Mouse (Mus musculus): Measurements from ENCODE around the gene Adm2. TPM values are rescaled to one million over a fixed set of nuclear protein-coding genes. Genes with fewer than 3 reads are reported as not detected.

Adm2 gene
- total RNA-seq, 2 experiments from 2014 or later = not detected

DNA sequence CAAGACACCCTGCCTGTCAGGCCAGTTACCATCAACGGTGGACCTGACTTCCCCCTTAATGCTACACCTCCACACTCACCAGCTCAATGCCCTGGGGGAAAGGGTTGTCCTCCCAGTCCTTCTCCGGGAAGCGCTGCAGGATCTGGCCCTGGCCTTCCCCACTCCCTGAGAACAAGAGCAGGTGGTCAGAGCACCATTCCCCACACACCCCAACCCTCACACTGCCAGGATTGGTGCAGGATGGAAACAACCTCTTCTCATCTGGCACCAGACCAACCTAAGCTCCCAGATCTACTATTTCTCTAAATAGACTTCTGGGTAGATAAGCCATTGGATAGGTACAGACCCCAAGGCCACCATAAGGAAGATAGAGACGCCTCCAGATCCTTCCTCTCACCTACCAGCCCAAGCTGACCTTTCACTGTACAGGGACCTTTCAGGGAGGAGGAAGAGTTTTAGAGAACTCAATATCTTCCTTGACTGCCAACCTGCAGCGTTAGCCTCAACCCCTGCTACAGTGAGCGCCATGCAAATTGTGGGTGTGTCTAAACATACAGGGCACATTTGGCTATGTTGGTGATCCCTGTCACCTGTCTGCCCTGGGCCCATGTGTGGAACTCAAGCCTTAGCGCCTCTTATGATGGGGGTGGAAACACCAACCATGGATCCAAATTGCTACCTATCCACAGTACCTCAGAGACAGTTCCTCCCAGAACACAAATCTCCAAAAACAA, 13.9 kb upstream of the Adm2 start:
- intact Hi-C loops (cut with DNase I) = no loop called here
- no peak for DNase-seq (ENCODE audit: low spot score)

DNA sequence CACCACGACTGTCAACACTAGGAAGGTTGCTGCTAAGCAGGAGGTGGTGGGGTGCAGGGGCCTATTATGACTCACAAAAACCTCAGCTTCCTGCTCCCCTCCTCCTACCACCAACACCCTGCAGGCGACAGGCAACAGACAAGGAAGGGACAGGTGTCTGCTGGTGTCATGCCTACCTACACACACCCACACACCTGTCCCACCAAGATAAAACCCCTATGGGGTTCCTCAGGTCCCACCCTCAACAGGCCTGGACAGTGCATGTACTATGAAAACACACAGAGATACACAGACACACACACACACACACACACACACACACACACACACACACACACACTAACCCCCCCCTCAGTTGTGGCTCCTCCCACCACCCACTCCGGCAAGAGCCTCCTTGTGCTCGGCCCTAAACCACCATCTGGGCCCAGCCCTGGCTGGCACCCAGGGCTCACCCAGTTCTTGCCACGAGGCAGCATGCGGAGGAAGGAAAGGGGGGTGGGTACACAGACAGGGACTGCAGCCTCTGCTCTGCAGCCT, 12.5 kb upstream of the Adm2 start:
- intact Hi-C loops (cut with DNase I) = no loop called here
- no peak for DNase-seq (ENCODE audit: low spot score)

DNA sequence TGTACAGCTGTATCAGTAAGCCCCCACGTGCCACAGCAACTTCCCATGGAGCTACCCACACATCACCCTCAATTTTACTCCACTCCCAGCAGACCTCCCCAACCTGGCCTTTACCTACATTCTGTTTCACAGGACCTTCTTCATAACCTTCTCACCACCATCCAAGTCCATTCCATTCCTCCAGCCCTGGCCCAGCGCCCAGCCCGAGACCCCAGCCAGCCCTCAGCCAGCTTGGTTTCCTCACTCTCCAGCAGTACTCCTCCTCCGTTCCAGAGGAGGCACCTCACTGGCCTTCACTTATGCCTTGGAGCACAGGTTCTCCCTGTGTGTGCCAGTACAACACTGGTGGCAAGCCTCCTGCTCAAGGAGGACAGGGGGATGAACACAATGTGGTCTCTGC, 9.2 kb upstream of the Adm2 start:
- intact Hi-C loops (cut with DNase I) = no loop called here
- no peak for DNase-seq (ENCODE audit: low spot score)

DNA sequence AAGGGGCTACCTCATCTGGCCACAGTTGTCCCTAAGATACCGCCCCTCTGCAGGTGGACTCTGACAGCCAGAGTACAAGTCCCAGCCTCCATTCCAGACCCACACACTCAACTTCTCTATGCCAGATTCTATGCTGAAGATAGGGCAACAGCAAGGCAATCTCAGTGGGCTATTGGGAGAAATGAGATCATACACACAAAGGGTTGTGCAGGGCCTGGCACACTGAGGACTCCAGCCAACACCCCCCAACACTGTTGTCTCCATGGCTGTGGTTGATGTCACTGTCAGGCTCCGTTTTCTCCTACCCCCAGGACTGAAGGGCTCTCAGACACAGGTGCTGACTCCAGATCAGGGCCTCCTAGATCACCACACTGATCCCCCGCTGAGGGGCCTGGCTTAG, 8.4 kb upstream of the Adm2 start:
- no peak for DNase-seq (ENCODE audit: low spot score)
- intact Hi-C loops (cut with DNase I) = loop anchor here (2.0 kb wide), 1 partner anchor 41 kb away; the partner anchor contains the start of genes Lmf2 and Ncaph2

DNA sequence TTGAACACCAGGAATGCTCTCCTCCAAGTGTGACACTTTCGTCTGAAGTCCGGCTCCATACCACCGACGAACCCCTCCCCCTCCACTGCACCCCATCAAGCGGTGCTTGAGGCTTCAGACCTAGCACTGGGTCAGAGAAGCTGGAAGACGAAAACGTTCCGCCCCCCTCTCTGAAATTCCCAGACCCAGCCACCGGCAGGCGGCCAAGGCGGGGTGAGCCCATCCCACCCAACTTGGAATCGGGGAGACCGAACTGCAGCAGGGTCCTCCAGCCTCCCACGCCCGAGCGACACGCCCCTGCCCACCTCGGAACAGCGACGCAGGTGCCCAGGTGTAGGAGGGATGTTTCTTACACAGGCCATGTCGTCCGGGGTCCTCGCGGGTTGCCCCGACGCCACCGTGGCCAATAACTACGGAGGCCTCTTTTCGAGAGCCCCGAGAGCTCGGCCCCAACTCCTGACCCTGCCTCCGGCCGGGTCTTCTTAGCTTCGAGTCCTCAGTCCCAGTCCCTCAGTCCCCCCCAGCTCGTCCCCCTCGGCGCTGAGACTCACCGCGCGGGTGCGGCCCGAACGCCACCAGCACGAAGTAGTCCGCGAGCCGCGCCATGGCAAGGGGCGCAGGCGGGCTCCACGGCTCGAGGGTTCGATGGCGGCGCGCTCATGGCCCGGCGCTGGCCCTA, 7.9 kb upstream of the Adm2 start:
- intact Hi-C loops (cut with DNase I) = loop anchor here (2.0 kb wide), 1 partner anchor 40 kb away; the partner anchor contains the start of genes Lmf2 and Ncaph2
- DNase-seq (ENCODE audit: low spot score) = no peak

DNA sequence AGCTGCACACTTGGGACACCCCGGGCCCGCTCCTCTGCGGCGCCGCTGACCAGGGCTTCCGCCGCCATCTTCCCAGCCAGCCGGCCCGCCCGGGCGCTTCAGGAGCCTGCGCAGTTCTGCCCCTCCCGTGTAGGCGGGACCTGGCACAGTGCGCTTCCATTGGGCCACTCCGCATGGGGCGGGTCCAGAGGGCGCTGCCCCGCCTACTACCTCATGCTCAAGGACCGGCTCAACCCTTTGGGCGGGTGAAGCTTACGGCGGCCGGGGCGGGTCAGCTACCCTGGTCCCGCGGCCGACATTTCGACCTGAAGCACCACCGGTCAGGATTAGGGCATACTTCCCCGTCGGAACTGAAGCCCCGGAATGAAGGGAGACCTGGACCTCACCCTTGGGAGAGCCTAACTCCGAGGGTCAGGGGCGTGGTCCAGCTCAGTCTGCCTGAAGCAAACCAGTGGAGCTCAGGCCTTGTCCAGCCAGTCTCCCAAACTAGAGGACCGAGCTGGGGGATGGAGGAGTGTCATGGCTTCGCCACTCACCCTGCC, 7.3 kb upstream of the Adm2 start, which contains the start of gene Sbf1:
TSS of gene Sbf1 (minus strand) at position 122 of the 542 bp plus-strand sequence.
- peak; percentile 98 for DNase-seq (ENCODE audit: low spot score)
- intact Hi-C loops (cut with DNase I) = loop anchor here (2.0 kb wide), 1 partner anchor 40 kb away; the partner anchor contains the start of genes Lmf2 and Ncaph2

DNA sequence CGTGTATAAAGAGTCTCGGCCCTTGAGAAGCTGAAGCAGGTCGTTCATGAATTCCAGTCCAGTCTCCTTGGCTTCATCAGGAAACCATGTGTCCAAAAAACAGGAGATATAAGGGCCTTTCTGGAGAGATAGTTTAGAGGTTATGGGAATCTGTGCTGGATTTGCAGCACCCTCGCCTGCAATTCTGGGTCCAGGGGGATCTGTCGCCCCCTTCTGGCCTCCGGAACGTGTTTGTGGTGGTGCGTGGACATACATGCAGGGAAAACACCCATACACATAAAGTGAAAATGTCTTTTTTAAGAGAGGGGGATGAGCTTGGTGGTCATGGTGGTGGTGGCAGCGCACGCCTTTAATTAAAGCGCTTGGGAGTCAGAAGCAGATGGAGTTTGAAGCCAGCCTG, 6.4 kb upstream of the Adm2 start:
- intact Hi-C loops (cut with DNase I) = no loop called here
- no peak for DNase-seq (ENCODE audit: low spot score)

DNA sequence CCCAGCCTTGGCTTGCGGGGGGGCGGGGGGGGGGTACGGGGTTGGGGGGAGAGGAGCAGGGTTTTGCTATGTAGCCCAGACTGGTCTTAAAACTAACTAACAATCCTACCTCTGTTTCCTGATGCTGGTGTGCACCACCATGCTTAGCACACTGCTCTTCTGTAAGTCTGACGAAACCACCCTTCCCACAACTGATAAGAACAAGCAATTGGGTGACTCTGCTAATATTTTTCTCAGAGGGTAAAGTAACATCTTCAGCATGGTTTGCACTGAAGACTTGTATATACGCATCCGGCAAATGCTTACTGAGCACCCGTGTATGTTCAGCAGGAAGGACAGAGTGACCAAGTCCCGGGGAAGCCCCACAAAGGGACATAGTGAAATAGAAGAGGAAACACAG, 1.3 kb upstream of the Adm2 start:
- no peak for DNase-seq (ENCODE audit: low spot score)
- intact Hi-C loops (cut with DNase I) = no loop called here

DNA sequence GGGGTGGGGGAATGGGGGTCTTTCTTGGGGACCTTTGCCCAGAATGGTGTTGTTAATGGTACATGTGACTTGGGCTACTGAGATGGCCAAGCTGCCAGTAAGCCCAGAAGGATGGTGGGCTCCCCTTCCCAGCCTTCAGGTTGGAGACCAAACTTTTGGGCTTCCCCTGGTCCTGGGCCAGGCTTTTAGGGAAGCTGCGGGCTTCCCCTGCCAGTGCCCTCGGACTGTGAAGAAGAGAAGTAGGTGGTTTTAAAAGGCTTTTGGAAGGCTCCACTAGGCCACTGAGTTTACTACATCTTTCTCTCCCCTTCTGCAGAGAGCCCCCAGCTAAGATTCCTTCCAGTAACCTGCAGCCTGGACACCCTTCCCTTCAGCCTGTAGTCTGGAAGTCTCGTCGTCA, 1.1 kb downstream of the Adm2 start:
- intact Hi-C loops (cut with DNase I) = no loop called here
- DNase-seq (ENCODE audit: low spot score) = no peak

DNA sequence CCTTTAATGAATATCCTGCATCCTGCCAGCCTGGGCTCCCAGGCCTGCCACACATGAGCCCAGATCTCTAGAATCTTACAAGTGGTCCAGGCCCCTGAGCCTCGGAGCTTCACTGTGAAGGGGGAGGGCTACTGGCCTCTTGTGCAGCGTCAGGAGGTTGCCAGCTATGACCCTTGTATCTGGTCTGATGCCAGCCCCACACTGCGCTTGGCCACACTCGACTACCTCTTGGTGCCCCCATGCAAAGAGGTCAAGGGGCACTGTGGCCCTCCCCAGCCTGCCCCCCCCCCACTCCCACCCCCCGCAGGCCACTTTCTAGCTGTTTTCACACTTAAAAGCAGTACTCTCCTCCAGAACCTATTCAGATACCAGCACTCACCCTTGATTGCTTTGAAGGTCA, 3.9 kb downstream of the Adm2 start:
- intact Hi-C loops (cut with DNase I) = no loop called here
- no peak for DNase-seq (ENCODE audit: low spot score)

DNA sequence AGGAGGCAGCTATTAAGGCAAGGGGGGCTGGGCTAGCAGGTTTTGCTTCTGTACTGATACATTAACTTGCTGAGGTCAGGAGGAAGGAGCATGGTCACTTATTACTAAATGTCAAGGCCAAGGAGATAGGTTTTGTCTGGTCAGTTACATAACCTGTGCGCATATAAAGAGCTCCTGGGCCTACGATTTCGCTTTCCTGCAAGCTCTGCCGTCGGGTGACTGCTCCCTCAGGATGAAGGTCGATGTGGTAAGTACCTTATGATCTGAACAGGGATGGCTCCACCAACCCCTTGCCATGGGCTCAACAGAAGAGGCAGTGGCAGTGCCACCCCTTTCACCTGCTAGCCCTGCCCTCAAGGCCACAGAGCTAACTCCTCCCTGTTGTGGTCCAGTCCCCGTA, 11.8 kb downstream of the Adm2 start, which contains the start of gene Miox:
TSS of gene Miox (plus strand) at position 128 of the 400 bp plus-strand sequence.
- intact Hi-C loops (cut with DNase I) = no loop called here
- DNase-seq (ENCODE audit: low spot score) = no peak

DNA sequence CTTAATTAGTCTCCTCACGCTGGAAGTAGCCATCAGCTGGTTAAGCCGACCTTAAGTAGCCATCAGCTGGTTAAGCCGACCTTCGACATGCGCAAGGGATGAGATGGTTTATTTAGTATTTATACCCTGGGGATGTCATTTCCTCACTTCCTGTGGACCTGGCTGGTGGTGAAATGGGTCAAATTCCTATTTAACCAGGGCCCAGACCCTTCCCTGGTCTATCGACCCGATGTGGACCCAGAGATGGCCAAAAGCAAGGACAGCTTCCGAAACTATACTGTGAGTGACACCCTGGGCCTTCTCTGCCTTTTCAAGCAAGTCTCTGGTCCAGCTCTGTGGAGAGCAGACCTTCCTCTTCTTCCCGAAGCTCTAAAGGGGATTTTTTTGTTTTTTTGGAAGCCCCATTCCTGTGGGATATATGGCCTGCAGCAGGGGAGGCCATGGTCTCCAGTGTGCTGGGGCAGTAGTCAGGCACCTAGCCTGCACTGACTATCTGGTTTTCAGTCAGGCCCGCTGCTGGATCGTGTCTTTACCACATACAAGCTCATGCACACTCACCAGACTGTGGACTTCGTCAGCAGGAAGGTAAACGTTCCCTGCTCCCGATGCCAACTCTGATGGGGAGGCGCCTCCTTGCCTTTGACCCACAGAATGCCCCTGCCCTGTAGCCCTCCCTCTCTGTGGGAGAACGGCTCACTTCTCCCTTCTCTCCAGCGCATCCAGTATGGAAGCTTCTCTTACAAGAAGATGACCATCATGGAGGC, 12.4 kb downstream of the Adm2 start:
- DNase-seq (ENCODE audit: low spot score) = no peak
- intact Hi-C loops (cut with DNase I) = no loop called here

DNA sequence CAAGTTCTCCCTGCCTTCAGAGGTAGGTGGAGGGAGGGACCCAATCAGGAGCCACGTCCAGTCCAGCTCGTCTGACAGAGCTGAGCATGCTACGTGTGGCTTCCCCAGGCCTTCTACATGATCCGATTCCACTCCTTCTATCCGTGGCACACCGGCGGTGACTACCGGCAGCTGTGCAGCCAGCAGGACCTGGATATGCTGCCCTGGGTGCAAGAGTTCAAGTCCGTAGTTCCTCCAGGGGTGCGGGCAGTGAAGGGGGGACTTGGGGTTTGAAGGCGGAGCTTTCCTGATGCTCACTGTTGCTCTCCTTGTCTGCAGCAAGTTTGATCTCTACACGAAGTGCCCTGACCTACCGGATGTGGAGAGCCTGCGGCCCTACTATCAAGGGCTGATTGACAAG, 13.9 kb downstream of the Adm2 start:
- intact Hi-C loops (cut with DNase I) = no loop called here
- no peak for DNase-seq (ENCODE audit: low spot score)

DNA sequence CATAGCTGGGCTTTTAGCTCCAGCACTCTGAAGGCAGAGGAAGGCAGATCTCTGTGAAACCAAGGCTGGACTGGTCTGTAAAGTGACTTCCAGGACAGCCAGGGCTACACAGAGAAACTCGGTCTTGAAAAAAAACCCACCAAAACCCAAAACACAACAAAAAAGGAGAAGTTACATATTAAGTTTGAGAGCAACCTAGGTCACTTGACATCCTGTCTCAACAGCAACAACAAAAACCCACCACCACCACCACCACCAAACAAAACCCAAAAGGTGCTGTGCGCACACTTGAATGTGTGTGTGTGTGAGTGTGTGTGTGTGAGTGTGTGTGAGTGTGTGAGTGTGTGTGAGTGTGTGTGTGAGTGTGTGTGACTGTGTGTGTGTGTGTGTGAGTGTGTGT, 17.2 kb downstream of the Adm2 start:
- intact Hi-C loops (cut with DNase I) = loop anchor here (5.0 kb wide), 1 partner anchor 188 kb away; no protein-coding TSS in a partner anchor
- no peak for DNase-seq (ENCODE audit: low spot score)

DNA sequence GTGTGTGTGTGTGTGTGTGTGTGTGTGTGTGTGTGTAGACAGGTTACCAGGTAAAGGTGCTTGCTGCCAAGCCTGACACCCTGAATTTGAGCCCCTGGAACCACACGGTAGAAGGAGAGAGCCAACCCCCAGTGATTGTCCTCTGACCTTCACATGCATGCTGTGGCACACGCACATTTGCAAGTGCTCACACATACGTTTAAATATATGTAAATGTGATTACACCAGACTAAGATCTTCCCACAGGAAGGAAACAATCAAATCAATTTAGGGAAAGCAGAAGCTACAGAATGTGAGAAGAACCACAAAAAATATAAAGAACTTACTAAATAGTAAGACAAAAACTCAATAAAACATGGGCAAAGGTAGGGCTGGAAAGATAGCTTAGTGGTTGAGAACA, 17.6 kb downstream of the Adm2 start:
- no peak for DNase-seq (ENCODE audit: low spot score)
- intact Hi-C loops (cut with DNase I) = loop anchor here (5.0 kb wide), 1 partner anchor 187 kb away; no protein-coding TSS in a partner anchor

DNA sequence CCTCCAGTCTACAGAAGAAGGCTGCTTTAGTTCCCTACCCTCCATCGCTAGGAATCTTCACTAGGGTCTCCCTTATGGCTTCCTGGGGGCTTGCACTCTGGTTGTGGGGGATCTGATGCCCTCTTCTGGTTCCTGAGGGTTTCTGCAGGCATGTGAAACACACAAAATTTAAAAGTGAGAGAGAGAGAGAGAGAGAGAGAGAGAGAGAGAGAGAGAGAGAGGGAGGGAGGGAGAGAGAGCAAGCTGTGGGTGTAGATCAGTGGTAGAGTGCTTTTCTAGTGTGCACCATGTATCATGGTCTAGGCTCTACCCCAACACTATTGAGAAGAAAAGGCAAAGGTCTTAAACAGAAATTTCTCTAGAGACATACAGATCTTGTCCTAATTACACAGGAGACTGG, 19.2 kb downstream of the Adm2 start:
- intact Hi-C loops (cut with DNase I) = loop anchor here (5.0 kb wide), 1 partner anchor 186 kb away; no protein-coding TSS in a partner anchor
- no peak for DNase-seq (ENCODE audit: low spot score)

DNA sequence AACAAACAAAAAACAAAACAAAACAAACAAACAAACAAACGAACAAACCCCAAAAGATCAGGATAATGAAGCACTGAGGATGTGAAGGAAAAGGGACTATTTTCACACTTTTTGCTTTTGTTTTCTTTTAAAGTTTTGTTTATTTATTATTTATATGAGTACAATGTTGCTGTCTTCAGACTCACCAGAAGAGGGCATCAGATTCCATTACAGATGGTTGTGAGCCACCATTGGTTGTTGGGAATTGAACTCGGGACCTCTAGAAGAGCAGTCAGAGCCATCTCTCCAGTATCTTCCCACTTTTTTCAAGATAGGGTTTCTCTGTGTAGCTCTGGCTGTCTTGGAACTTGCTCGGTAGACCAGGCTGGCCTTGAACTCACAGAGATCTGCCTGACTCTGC, 20.8 kb downstream of the Adm2 start:
- intact Hi-C loops (cut with DNase I) = loop anchor here (5.0 kb wide), 1 partner anchor 184 kb away; no protein-coding TSS in a partner anchor

DNA sequence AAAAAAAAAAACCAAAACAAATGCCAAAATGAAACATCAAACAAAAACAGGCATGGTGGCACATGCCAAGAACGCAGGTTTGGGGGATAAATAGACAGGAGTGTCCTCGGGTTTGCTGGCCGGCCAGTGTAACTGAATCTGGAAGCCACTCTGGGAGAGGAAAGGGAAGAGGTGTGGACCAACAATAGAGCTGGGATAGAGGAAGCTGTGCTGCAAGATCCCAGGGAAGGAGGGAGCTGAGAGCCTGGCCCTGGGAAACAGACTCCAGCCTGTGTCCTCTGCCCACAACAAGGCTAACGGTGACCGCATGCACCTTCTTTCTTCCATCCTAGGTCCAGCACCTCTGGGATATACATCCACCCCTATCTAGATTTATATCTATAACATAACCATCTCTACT, 27.9 kb downstream of the Adm2 start:
- intact Hi-C loops (cut with DNase I) = no loop called here
- no peak for DNase-seq (ENCODE audit: low spot score)

More for the DNA sequence above, 20.8 kb downstream of the Adm2 start:
- no peak for DNase-seq (ENCODE audit: low spot score)

DNA sequence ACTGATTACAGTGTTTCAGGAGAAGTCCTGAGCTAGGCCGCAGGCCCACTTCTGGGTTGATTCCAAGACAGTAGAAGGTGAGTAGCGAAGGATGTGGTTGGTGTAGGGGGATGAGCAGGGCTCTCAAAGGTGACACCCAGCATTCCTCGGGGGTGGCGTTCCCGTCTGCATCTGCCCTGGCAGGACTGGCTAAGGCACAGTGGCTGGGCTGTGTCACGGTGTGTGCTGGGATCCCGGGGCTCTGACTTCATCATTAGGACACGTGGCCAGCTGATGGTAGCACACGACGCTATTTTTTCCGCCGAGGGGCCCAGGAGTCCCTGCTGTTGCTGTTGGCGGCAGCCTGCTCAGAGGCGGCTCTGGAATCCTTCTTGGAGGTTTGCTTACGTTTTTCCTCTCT, 28.8 kb downstream of the Adm2 start:
- DNase-seq (ENCODE audit: low spot score) = no peak
- intact Hi-C loops (cut with DNase I) = no loop called here

DNA sequence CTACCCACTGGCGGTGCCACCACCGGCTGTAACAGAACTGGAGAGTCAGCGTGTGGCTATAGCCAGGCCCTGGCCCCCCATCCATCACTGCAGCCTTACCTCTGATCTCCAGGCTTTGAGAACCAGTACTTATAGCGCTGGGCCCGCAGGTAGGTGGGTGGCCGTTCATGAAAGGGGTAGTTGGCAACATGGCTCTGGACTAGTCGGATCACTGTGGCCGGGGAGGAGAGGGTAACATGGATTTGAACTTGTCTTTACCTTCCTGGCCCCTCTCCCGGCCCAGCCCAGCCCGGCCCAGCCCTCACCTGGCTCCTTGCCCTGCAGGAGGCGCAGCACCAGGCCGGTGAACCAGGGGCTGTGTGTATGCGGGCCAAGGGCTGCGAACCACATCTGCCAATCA, 29.5 kb downstream of the Adm2 start:
- DNase-seq (ENCODE audit: low spot score) = no peak
- intact Hi-C loops (cut with DNase I) = no loop called here
